Mouse (Mus musculus): ENCODE results near the gene Ubd.
"Not testable (repeated sequence)": the region's sequence is repeated elsewhere in the genome, so short reads cannot be mapped to it uniquely, and the experiment has no call there.

Gene Ubd

DNA sequence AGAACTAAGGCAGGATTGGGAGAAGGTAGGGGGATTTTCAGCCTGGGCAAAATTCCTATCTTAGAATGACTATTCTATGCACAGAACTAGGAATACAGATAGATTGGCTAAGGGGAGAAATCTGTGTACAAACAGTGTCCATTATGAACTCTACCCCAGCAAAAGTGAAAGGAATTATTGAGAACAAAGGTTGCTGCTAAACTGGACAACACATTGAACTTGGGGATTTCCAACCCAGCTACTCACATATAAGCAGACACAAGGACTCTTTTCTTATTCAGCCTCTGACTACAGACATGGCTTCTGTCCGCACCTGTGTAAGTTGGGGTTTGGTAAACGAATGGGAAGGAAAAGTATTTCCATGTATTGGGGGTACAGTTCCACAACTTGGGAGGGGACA, at the start of gene Ubd:
Ubd (plus strand) TSS at position 237 of the 400 bp plus-strand sequence.
- DNase-seq (ENCODE audit: low read depth) = no peak

DNA sequence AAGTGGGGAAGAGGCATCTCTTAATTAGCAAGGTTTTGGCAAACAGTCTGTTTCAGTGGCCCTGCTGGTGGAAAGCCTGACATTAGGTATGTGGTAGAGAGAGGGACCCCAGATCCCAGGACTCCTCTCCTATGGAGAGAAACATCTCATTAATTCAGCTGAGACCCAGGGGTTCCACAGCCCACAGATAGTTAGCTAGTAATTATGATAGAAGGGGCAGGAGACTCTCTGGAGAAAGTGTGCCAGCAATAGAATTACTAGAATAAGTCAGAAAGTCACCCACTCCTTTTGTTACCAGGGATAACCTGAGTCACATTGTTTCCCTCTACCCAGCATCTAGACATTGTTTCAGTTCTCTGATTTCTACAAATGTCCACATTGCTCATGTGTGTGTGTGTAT, 32.3 kb upstream of the Ubd start, which contains the start of gene Olfr93:
Olfr93 (minus strand) TSS at position 101 of the 400 bp plus-strand sequence.
- no peak for DNase-seq (ENCODE audit: low read depth)

DNA sequence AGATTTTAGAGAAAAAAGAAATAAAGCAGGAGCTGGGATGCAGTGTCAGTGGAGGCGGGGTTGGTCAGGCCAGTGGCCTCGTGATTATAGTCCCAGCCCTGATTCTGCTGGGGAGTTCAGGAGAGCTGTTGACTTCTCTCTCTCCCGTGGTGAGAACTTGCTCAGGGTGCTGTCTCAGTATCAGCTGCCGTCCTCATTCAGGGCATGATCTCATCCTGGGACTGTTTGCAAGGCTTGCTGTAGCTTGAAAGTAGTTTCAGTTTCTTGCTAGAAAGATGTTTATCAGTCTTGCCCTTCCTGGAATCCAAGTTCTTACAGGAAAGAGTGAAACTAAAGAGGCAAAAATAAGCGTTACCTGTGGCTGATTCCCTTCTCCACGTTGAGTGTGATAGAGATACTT, 8.2 kb upstream of the Ubd start:
- no peak for DNase-seq (ENCODE audit: low read depth)

- no peak for DNase-seq (ENCODE audit: low read depth)
These were observed 3.0 kb upstream of the Ubd start for GRCm38 (mm10) chr17:37190711-37191110.

GRCm38 (mm10) chr17:37193032-37193431, 660 bp upstream of the Ubd start:
- DNase-seq (ENCODE audit: low read depth) = no peak

GRCm38 (mm10) chr17:37194782-37195181, 1.1 kb downstream of the Ubd start:
- no peak for DNase-seq (ENCODE audit: low read depth)

DNA sequence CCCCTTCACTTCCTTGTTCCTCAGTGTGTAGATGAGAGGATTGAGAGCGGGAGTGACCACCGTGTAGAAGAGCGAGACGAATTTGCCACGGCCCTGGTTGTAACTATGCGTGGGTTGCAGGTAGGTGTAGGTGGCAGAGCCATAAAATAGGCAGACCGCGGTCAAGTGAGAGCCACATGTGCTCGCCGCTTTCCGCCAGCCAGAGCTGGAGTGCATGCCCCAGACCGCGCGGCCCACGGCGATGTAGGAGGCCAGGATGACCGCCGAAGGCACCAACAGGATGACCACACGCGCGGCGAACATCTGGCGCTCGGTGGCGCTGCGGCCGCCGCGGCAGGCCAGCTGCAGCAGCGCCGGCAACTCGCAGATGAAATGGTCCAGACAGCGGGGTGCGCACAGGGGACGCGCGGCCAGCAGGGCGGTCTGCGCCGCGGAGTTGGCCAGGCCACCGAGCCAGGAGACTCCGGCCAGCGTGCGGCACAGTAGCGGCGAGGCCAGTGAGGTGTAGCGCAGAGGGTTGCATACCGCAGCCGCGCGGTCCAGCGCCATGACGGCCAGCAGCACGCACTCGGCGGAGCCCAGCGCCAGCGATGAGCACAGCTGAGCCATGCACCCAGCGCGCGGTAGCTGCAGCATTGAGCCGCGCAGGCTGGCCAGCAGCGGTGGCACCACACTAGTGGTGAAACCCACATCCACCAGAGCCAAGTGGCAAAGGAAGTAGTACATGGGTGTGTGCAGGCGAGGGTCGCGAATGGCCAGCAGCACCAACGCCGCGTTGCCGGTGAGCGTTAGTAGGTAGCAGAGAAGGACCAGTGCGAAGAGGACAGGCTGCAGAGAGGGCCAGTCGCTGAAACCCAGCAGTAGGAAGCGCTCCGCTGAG, 3.4 kb downstream of the Ubd start:
- no peak for DNase-seq (ENCODE audit: low read depth)

DNA sequence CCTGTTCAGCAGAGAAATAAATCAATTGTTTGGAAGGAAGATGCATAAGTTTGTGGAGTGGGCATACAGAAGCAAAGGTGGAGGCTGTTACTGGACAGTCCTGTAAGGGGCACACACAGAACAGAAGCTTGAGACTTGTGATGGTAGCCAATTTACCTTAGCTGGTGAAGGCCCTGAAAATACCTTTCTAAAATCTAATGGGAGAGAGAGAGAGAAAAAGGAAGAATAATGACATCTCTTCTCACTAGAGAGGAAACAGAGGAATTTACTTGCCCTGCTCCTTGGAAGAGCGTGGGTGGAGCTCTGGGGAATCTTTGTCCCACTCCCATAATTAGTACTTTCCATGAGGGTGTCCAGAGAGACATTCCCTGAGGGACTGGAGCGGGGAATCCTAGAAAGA, 7.2 kb downstream of the Ubd start, which contains the start of gene Olfr94:
Olfr94 (minus strand) TSS at position 101 of the 400 bp plus-strand sequence.
- DNase-seq (ENCODE audit: low read depth) = no peak

GRCm38 (mm10) chr17:37203206-37203916, 9.7 kb downstream of the Ubd start:
- DNase-seq (ENCODE audit: low read depth) = peak; percentile 41

- DNase-seq (ENCODE audit: low read depth) = no peak
These were observed 10.2 kb downstream of the Ubd start for GRCm38 (mm10) chr17:37203917-37204236.

GRCm38 (mm10) chr17:37210884-37211768, 17.4 kb downstream of the Ubd start:
- DNase-seq (ENCODE audit: low read depth) = no peak

GRCm38 (mm10) chr17:37213018-37213417, 19.3 kb downstream of the Ubd start, which contains the start of gene Olfr95:
Gene Olfr95, minus strand, starts transcription at chr17:37213118.
- DNase-seq (ENCODE audit: low read depth) = no peak

GRCm38 (mm10) chr17:37218486-37218885, 24.8 kb downstream of the Ubd start:
- no peak for DNase-seq (ENCODE audit: low read depth)

DNA sequence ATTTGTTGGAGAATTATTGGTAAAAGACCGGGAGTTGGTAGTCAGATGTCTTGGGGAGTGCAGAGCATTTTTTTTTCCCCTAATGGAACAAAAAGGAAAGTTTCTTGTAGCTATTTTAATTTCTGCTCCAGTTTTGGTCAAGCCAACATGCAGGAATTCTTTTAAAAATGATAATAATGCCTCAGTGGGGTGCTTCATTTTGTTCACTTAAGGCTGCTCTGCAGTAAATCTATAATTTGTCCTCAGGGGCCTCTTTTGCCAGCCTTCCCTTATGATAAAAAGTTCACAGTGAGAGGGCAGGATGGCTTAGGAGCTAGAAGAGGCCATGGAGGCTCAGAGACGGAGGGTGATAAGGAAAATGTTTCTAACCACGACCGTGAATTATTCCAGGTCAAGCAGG, 26.2 kb downstream of the Ubd start, which contains the start of gene Olfr96:
Olfr96 (plus strand) TSS at position 301 of the 400 bp plus-strand sequence.
- no peak for DNase-seq (ENCODE audit: low read depth)

GRCm38 (mm10) chr17:37221879-37222278, 28.2 kb downstream of the Ubd start:
- no peak for DNase-seq (ENCODE audit: low read depth)

DNA sequence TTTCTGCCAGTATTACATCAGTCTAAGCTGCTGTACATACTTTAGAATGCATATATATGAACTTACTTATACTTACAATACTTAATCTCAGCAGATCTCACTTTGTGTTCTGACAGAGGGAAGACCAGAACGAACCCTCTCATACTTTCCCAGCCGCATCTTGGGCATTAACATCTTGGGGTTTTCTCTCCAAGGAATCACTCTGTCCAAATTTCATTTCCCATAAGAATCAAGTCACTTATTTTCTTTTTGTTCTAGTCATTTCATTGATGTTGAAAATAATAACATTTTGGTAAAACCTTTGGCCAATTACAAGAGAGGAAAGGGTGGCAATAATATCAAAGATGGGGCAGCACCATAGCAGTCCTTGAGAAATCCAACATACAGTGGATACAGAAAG, 43.5 kb downstream of the Ubd start, which contains the start of gene Olfr97:
Olfr97 (minus strand) TSS at position 101 of the 400 bp plus-strand sequence.
- DNase-seq (ENCODE audit: low read depth) = not testable (repeated sequence)

DNA sequence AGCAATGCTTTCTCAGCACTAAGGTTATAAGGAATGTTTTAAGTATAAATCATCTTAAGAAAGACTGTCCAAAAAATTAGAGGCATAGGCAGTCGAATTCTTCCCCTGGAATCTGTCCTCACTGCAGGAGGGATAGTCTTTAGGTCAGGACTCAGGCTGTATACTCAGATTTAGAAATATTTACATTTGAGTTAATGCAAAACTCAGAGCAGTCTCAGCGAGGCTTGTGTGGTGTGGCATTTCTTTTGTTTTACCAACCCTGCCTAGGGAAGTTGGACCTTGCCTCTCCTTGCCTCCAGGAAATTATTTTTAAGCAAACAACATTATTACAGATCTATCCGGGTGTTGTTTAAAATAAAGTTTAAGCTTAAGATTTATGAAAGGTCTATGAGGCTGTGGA, 48.5 kb downstream of the Ubd start:
- no peak for DNase-seq (ENCODE audit: low read depth)

Measured in c-Kit-positive CD71-positive TER-119-negative erythroid progenitor cells, embryonic 14.5 days (primary cell).